Mouse (Mus musculus) left cerebral cortex, postnatal 10 days (tissue): Measurements from ENCODE around the gene Tagln2. TPM values are rescaled to one million over a fixed set of nuclear protein-coding genes. Genes with fewer than 3 reads are reported as not detected.
A peak's percentile ranks its signal among the peaks of the same experiment; 100 is the strongest.

ENCODE experiments used
- DNase-seq, 2 experiments: peaks; one replicate each; pipeline ENCODE4 v3.0.0; 2021 to 2022; ENCODE audit warnings: low spot score in 2 of 2, mixed read lengths in 1 of 2; ENCODE audit errors: extremely low spot score in 1 of 2
- intact Hi-C: fragments of 180-260 bp; cut with DNase I; formaldehyde crosslinking; loops from one replicate; pipeline ENCODE4 v1.15.1; 2025
- total RNA-seq, 2 experiments: library from RNA; stranded (reverse); gene quantifications; 2 replicates each; pipeline ENCODE4 v1.2.3; 2021

Gene Tagln2
- total RNA-seq, 2 experiments from 2014 or later: 17.0 to 18.6 TPM

DNA sequence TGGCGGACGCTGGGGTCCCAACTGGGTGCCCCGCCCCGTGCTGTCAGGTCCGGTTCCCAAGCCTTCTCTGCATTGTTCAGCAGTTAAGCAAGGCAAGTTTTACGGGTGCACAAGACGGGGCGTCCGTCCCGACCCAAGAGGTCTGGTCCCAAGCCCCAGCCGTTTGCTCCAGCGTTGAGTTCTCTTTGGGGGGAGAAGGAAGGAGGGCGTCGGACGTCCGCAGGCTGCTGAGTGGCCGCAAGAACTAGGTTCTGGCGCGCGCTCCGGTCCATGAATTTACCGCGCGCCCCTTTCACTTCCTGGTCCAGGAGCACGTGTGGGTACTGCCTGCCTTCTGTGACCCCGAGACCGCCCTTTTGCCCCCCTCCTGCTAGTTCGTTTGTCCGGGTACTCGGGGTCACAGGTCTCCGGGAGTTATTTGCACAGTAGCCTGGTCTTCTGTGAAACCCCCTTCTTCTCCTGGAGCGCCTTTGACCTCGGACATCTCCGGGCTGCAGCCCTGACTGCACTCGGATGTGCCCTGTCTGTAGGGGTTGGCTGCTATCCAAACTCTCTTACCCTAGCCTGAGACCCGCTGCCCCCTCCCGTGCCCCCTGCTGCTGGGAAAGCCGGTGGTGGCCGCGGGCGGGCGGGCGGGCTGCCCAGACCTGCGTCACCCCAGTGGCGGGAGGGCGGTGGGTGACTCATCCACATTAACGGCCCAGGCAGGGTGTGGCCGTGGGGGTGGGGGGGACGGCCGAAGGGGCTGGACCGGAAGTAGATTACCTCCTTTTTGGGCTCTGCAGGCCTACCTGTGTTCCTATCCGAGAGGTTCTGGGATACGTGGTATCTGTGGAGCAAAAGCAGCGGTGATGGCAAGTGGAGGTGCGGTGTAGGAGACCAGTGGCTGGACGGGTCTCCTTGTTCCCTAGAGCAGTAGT, 864 bp downstream of the Tagln2 start:
- intact Hi-C loops: no loop called here
- peak in 1 of 2 experiments; percentile 79 for DNase-seq

DNA sequence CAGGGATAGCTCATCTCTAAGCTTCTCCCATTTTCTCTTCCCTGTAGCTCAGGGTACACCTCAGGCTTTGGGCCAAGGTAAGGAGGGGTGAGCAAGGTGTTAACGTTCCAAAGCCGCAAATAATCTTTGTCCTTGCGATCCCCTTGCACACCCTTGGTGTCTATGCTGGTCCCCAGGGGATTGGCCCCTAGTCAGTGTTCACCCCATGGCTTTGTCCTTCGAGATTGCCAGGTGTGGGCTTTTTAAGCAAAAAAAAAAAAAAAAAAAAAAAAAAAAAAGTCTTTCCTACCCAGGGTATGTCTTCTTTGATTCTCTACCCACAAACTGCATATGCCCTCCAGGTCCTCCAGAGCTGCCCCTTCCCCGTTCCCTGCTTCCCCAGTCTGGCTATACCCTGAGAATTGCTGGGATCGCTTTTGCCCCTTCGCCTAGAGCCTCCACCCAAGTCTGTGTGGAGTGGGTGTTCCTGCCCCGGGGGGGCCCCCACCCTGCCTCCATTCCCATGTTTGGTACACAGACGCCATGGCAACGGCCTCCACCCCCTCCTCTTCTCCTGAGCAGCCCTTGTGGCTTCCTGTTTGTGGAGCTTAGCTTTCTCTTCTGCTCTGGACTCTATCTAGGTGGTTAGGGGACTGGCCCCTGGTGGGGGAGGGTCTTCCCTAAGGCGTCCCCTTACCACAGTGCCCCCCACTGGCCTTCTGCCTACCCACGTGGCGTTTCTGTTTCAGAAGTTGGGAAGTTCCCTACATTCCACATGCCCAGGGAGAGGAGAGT, 1.7 kb downstream of the Tagln2 start:
- intact Hi-C loops: no loop called here
- peak in 1 of 2 experiments; percentile 77 for DNase-seq

DNA sequence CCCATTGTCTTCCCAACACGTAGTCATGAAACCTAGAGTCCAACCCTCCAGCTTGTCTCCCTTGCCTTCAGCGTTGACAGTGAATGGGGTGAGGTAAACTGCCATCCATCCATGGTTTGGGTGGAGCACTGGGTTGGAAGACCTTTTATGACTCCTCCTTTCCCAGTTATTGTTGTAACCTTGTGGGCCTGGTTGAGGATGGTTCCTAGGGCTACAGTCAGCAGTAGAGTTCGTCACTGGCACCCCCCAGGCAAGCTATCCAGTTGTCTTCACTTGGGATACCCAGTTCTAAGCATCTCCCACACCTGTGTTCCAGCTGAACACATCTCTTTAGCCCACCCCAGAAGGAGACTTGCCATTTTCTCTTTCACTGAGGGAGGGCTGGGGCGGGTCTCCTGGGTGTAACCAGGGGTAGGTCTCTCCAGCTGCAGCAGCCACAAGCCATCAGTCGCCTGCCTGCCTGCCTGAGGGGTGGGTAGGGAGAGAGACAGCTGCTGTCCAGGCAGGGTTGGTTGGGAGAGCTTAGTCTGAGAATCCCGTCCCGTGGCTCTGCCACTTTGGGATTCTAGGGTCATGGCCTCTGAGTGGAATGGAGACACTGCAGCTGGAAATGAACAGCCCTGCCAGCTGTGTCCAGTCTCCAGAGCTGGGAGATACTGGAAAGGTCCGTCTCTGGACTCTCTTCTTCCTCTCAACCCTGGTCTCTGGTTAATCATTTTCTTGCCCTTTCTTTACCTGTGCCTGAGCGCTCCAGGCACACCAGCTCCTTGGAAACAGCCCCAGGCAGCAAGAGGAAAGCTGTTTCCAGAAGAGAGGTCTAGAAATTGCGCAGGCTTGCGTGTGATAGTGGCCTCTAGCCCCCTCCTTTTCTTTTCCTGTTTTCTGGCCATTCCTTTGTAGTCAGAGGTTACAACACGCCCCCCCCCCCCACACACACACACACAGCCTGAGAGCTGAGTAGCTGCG, 2.6 kb downstream of the Tagln2 start:
- DNase-seq: no peak
- intact Hi-C loops: no loop called here

DNA sequence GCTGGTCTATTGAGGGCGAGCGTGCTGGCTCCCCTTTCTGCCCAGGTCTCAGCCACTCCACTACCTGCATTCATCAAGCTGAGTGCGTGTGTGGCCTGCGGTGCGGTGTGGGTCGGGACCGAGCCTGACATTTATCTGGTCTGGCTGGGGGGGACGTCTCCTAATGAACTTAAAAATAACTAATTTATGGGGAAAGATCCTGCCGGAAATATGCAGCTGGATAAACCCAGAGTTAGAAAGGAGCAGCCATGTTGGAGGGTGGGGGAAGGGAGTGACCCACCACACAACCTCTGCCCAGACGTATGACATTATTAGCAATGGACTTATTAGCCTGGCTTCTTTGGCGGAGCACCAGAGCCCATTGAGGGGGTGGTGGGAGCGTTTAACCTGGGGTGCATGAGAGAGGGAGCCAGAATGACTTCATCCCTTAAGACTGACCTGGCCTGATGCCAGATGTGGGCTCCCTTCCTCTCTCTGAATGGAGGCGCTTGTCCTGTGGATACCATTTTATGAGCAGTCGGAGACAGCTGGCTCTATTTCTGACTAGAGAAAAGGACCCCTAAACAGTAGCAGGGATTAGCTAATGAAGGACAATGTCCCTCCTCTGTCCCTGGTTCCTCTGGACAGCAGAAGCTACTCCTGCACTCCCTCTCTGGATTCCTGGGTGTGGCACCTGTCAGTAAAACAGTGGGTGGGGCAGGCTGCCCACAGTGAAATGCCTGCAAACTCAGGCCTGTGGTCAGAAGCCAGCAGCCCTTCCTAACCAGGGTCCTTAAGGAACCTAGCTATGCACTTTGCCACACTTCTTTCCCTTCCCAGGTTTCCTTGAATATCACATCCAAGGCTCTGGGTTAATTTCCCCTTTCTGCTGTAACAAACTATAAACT, 3.5 kb downstream of the Tagln2 start:
- intact Hi-C loops: no loop called here
- peak in 1 of 2 experiments; percentile 79 for DNase-seq

DNA sequence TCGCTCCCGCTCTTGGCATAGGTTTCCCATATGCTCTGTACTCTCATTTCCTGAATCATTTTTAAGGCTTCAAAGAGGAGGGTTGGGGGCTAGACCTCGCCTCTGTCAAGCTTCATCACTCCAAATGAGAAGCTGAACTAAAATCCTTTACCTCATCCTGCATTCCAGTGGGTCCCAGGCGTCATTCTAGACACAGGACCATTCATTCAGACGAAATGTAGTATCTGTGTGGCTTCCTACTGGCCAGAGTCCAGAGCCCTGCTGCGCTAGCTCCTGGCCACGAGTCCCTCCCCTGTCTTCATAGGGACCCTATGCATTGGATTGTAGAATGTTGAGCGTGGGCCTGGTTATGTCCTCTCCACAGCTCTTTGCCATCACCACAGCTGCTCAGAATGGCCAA, 4.9 kb downstream of the Tagln2 start:
- no peak for DNase-seq
- intact Hi-C loops: no loop called here

DNA sequence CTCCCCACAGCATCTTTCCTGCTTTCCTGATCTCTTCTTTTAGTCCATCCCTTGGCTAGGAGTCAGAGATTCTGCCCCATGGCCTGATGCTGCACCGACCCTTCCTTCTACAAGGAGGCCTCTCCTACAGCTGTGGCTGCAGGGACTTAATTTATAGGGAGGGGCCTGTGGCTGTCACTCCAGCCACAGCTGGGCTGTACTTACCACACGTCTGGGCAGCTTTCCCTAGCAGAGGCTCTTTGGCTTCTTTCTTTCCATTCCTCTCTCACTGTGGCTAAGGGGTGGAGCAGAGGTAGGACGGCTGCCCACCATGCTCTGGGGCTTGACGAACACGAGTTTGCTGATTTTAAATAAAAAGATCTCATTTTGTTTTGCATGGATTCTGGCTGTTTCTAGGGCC, 7.2 kb downstream of the Tagln2 start:
- intact Hi-C loops: no loop called here
- no peak for DNase-seq

DNA sequence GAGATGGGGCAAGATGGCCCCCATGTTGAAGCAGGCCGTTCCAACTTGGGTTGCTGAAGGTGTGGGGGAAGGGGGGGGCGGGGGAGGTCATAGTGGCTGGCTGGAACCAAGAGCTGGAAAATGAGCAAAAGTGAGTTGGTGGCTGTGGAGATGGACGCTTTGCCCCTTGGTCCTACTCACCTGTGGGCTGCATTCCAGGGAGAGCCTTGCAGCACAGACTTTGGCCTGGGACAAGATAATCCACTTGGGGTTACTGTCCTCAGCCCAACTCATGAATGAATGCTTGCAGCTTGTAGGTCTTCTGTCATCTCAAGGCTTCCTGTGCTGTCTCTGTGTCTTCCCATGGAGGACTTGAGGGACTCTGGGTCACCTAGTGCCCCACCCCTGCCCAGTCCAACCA, 7.9 kb downstream of the Tagln2 start:
- DNase-seq: no peak
- intact Hi-C loops: no loop called here

DNA sequence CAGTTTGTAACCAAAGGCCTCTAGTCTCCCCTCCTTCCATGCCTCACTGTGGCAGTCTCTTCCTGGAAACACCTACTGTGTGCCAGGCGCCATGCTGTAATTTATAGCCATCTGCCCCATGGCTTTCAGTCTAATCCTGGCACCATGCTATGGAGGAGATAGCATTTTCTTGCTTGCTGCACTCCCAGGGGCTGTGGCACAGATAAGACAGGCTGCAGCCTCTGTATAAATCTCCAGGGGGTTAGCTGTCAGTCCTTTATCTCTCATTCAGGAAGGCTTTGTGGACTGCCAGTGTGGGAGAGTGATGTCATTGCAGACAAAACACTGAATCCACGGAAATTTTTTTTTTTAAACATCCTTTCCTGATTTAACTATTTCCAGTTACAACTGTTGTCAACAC, 8.3 kb downstream of the Tagln2 start:
- DNase-seq: no peak
- intact Hi-C loops: no loop called here

DNA sequence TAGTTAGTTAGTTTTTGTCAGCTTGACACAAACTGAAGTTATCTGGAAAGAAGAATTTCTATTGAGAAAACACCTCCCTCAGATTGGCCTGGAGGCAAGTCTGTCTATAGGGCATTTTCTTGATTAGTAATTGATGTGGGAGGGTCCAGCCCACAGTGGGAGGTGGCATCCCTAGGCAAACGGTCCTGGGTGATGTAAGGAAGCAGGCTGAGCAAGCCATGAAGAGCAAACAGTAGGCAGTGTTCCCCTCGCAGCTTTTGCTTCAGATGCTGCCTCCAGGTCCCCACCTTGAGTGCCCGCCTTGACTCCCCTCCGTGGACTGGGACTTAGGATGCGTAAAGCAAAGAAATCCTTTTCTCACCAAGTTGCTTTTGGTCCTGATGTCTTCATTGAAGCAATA, 9.4 kb downstream of the Tagln2 start:
- DNase-seq: no peak
- intact Hi-C loops: no loop called here

DNA sequence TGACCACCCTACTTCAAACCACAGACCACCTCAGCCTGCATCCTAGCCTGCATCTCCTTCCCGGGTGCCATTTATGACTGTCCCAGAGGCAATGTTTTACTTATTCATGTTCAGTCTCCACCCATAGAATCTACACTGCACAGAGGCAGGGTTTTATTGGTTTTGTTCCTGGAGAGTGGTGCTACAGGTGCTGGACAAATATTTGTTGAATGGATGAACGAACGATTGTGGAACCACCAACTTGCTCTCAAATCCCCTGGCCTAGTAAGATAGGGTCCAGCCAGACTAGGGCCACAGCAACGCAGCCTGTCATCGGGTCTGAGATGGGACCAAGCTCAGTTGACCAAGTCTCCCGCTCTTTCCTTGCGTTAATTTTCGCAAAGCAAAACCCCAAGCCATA, 10.1 kb downstream of the Tagln2 start:
- intact Hi-C loops: no loop called here
- no peak for DNase-seq

DNA sequence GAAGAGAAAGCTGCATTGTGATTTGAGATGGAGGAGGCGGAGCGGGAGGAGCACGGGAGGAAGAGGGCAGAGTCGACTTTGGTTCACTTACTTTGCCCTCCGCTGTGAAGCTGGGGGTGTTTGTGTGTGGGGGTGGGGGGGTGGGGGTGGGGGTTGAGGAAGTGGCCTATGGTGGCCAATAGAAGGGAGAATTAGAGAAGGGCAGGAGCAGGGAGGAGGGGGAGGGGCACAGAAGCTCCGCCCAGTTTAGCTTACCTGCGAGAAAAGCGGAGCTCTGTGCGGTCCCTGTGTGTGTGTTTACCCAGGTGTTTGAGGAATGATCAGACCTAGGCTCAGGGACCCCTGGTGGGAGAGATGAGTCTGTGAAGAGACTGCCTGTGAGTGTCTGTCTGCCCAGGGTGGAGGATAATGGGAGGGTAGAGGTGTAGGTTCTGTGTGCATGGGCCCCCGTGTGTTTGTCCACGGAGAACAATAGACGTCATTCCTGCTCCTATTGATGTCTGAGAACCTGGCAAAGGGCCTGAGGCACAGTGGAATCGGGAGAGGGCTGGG, 10.7 kb downstream of the Tagln2 start:
- no peak for DNase-seq
- intact Hi-C loops: no loop called here

DNA sequence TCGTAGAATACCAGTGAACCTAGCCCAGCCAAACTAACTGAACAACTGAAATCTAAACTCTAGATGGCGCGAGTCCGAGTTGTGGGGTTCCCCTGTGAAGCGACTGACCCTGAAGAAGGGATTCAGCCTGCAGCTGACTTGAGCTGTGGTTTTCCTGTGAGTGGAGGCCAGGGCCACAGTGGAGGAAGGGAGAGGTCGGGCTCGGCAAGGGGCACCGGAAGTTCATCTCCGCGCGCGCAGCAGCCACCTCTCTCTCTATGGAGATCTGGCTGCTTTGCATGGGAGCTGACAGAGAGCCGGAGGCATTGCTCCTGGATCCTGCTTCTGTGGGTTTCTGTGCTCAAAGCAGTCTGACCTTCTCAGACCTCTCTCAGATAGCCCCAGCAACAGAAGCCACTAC, 13.1 kb downstream of the Tagln2 start:
- intact Hi-C loops: no loop called here
- DNase-seq: peak in 1 of 2 experiments; percentile 81

DNA sequence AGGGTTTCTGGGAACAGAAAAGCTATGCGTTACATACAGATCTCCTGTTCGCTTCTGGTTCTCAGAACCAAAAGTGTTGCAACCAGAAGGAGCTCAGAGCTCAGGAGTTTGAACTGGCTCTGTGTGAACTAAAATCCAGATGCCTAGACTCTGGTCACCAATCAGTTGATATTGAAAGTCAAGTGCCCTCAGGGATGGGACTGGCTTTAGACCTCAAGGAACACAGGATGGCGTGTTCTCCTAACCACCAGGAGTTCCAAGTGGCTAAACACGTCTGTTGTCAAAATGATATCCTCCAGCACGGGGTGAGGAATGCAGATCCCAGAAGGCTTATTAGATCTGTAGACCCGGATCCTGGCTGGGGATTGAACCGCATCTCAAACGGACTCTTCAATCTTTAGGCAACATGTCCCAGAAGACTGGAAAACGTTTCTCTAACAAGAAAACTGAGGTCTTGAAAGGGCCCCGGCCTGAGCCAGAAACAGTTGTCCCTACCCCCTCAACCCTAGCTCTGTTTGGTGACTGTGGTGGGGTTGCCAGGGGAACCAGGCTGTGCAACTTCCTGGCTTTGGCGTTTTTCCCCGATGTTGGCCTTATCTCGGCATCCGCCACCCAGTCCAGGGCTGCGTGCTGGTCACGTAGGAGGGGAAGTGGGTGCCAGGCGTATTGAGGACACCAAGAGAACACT, 13.8 kb downstream of the Tagln2 start:
- intact Hi-C loops: no loop called here

DNA sequence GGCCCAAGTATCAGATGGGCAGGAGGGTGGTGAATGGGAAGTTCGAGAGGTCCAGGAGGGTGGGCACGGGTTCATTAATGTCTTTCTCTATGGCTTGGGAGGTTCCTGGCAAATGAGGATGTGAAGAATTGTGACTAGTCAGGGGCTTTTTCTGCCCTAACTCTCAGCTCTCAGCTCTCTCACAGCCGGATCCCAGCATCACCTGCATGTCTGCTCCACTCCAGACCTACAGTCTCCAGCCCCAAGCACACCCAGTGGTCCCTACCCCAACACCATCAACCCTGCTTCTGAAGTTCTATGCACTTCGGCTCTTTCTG, 14.3 kb downstream of the Tagln2 start:
- no peak for DNase-seq
- intact Hi-C loops: no loop called here

More for the DNA sequence above, 13.8 kb downstream of the Tagln2 start:
- peak in 1 of 2 experiments; percentile 64 for DNase-seq

DNA sequence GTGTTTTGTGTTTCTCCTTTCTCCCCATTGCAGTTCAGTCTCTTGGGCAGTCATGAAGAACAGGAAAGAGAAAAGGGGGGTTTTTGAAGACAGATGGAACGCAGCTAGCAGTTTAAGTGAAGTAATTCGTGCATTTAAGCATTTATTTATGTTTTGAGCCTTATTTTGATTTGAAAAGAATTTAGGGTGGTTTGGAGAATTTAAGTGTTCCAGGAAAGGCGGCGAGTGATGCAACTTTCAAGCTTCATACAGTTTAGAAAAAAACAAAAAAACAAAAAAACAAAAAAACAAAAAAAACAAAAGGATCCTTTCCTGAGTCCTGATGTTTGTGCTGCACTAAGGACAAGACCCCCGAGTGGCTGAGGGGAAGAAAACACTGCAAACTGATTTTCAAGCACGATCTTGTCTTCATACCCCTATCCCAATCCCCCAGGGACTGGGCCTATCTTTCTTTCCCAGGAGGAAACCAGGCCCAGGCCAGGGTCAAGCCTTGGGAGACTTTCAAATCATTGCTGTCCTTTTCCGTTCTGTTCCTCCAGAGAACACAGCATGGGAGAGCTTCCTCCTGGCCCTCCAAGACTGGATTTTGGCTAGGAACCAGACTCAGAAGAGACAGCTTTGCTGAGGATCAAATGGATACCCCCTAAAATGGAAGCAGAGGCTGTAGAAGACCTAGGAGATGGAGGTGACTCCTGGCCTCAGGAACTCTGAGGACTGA, 14.9 kb downstream of the Tagln2 start:
- intact Hi-C loops: no loop called here
- DNase-seq: peak in 1 of 2 experiments; percentile 50

DNA sequence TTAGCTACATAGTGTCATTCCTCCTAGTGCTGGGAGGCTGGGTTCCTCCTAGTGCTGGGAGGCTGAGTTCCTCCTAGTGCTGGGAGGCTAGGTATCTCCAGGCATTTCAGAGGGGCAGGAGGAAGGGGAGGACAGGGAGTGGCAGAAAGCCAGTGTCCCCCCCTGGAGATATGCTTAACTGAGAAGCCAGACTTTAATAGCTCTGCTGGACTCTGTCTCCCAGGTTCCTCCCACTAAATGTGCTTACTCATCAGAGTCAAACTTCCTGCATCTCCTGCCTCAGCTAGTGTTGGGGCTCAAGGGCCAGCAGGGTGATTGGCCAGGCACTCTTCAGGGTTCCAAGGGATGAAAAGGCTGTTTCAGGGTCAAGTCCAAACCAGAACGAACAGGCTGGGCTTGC, 15.5 kb downstream of the Tagln2 start:
- intact Hi-C loops: no loop called here
- no peak for DNase-seq

DNA sequence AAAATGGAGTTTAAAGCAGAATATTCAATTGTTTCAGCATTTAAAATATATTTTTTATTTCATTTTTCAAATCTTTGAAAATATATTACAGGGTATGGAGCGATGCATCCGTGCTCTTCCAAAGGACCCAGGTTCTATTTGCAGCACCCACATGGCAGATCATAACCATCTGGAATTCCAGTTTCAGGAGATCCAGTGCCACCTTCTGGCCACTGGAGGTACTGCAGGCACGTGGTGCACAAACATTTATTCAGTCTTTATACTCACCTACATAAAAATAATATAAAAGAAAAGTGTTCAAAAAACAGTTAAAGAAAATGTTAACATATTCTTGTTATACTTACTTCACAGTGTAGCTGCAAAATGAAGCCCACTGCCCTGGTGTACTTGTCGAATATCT, 18.2 kb downstream of the Tagln2 start:
- intact Hi-C loops: no loop called here

More for the DNA sequence above, 18.2 kb downstream of the Tagln2 start:
- no peak for DNase-seq
